Mouse (Mus musculus): ENCODE results near the gene Apol9b. TPM values are rescaled to one million over a fixed set of nuclear protein-coding genes. Genes with fewer than 3 reads are reported as not detected.

The Apol9b gene
- polyA plus RNA-seq, 1 experiment from 2014 or later = not detected

- H3K9me3 ChIP-seq = no peaks in the 10 kb centered on the region
- H3K4me2 ChIP-seq = no peak overlapping the region
- 51% methylated on average over 11 of the region's 11 CpGs for WGBS
- no peaks in the 10 kb centered on the region for H3K4me1 ChIP-seq
- ATAC-seq (replicated peaks) = no peak
- no peak overlapping the region for H3K4me3 ChIP-seq
- no peaks in the 10 kb centered on the region for H3K36me3 ChIP-seq (replicated peaks)
- H3K27me3 ChIP-seq (replicated peaks) = no peaks in the 10 kb centered on the region
- no peak overlapping the region for H3K9ac ChIP-seq
- no peak overlapping the region for H3K27ac ChIP-seq
Measured at GRCm38 (mm10) chr15:77752443-77752842, 23.6 kb downstream of the Apol9b start.

GRCm38 (mm10) chr15:77755132-77755531 lies 26.3 kb downstream of the Apol9b start:
- no peak overlapping the region for H3K4me3 ChIP-seq
- no peak overlapping the region for H3K4me2 ChIP-seq
- ATAC-seq (replicated peaks) = no peak
- WGBS = 65% methylated on average over 2 of the region's 2 CpGs
- H3K27ac ChIP-seq = no peak overlapping the region
- H3K36me3 ChIP-seq (replicated peaks) = no peaks in the 10 kb centered on the region
- no peak overlapping the region for H3K9ac ChIP-seq
- H3K4me1 ChIP-seq = no peaks in the 10 kb centered on the region
- H3K9me3 ChIP-seq = no peaks in the 10 kb centered on the region
- no peaks in the 10 kb centered on the region for H3K27me3 ChIP-seq (replicated peaks)

- Histone ChIP-seq H3K9me3 (no peaks in the 10 kb centered on the region), H3K4me3 (no peak overlapping the region), H3K4me1 (no peaks in the 10 kb centered on the region), H3K27me3 (replicated peaks) (no peaks in the 10 kb centered on the region), H3K4me2 (no peak overlapping the region), H3K9ac (no peak overlapping the region), H3K27ac (no peak overlapping the region), H3K36me3 (replicated peaks) (no peaks in the 10 kb centered on the region; the same call in 1 of the 2 replicates)
- WGBS = 67% methylated on average over 2 of the region's 2 CpGs
- ATAC-seq (replicated peaks) = no peak
Measured at GRCm38 (mm10) chr15:77756081-77756480, 27.2 kb downstream of the Apol9b start.

- Histone ChIP-seq H3K27me3 (replicated peaks) (no peaks in the 10 kb centered on the region), H3K9ac (no peak within 1 kb of the TSS), H3K4me2 (no peak within 1 kb of the TSS), H3K4me3 (no peak within 1 kb of the TSS), H3K4me1 (no peaks in the 10 kb centered on the region), H3K9me3 (no peaks in the 10 kb centered on the region), H3K36me3 (replicated peaks) (no peaks in the 10 kb centered on the region; the same call in 1 of the 2 replicates), H3K27ac (no peak within 1 kb of the TSS)
- no peak for ATAC-seq (replicated peaks)
- 10% methylated on average over 9 of the region's 9 CpGs for WGBS
Measured at GRCm38 (mm10) chr15:77756848-77757247, 28.0 kb downstream of the Apol9b start, which contains the start of gene Apol8. Apol8 (minus strand) TSS chr15:77757003.

- no peak for ATAC-seq (replicated peaks)
- H3K4me1 ChIP-seq = no peaks in the 10 kb centered on the region
- no peak overlapping the region for H3K4me2 ChIP-seq
Measured at GRCm38 (mm10) chr15:77757586-77758226, 28.9 kb downstream of the Apol9b start.

DNA sequence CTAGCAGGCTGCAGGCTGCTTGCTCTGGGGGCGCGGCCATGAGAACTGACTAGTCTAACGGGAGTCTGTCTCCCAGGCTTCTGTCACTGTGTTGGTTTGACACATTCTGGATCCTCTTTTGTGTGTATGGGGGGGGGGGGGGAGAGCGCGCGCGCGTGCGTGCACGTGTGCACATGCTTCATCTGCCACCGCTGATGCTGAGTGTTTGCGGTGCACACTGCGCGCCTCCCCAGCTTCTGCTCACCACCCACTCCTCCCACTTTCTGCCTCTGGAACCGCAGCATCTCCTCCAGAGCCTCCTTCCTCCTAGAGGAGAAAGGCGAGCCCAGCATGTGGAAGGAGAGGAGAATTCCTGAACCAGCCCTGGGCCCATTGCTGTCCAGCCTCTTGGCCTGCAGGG lies 31.2 kb downstream of the Apol9b start:
- Histone ChIP-seq H3K27me3 (replicated peaks) (no peaks in the 10 kb centered on the region), H3K9ac (no peak overlapping the region), H3K36me3 (replicated peaks) (peaks cover 6% of the 10 kb centered on the region; the same call in 1 of the 2 replicates), H3K4me3 (no peak overlapping the region), H3K27ac (no peak overlapping the region), H3K9me3 (no peaks in the 10 kb centered on the region), H3K4me1 (no peaks in the 10 kb centered on the region), H3K4me2 (no peak overlapping the region)
- WGBS = 95% methylated on average over 16 of the region's 16 CpGs
- ATAC-seq (replicated peaks) = no peak

More at GRCm38 (mm10) chr15:77757586-77758226, 28.9 kb downstream of the Apol9b start:
- H3K9ac ChIP-seq = no peak overlapping the region
- H3K9me3 ChIP-seq = no peaks in the 10 kb centered on the region
- no peak overlapping the region for H3K27ac ChIP-seq
- no peaks in the 10 kb centered on the region for H3K27me3 ChIP-seq (replicated peaks)
- H3K4me3 ChIP-seq = no peak overlapping the region
- WGBS = 86% methylated on average over 4 of the region's 4 CpGs
- H3K36me3 ChIP-seq (replicated peaks) = peaks cover 5% of the 10 kb centered on the region; the same call in 1 of the 2 replicates

DNA sequence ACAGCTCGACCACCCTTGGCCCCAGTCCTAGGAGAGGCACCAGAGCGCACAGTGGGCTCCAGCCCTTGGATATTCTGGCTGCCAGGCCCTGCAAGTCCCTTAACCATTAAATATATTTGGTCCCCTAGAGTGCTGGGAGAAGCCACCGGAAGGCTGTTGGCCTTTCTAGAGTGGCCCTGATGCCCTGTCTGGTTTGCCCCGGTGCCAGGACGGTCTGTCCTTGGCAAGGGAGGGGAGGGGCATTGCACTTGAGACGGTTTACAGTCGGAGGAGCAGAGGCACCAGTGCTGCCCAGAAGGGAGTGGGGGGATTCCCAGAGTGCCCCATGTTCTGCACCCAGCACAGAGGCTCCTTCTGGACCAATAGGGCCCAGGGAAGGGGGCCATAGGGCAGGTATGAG lies 32.2 kb downstream of the Apol9b start:
- Histone ChIP-seq H3K4me3 (no peak overlapping the region), H3K36me3 (replicated peaks) (peaks cover 13% of the 10 kb centered on the region; the same call in 1 of the 2 replicates)
- ATAC-seq (replicated peaks) = no peak

DNA sequence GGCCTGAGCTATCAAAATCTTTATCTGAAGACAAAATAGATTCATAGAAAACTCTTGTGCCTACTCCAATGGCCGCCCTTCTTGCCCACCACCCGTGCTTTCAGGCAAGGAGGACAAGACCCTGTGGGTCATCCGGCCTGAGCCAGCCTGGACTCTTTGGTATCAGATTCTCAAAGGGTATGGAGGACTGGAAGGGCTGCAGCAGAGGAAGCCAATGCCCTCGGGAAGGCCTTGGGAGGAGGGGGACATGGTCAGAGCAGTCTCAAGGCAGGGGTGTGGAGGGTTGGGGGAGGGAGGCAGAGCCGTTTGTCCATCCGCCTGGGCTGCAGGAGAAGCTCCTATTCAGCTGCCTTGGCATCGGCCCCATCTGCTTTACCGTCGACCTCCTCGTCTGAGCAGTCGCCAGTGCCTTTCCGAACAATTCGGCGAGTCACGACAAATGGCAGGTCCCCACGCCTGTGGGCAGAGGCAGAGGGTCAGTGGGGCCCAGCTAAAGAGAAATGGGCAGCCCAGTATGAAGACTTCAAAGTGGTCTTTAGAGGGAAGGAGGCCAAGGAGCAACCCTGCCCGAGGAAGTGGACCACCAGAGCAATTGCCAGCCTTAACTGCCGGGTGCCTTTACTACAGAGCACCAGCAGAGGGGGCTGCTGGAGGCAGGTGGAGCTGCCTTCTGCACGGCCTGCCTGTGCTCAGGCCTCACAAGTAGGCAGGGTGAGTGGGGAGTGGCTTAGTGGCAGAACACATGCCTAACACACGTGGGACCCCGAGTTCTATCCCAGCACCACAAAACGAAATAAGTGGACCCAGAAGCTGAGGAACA lies 32.9 kb downstream of the Apol9b start:
- 81% methylated on average over 22 of the region's 22 CpGs for WGBS
- H3K27ac ChIP-seq = no peak overlapping the region
- no peaks in the 10 kb centered on the region for H3K27me3 ChIP-seq (replicated peaks)
- no peaks in the 10 kb centered on the region for H3K4me1 ChIP-seq
- H3K4me3 ChIP-seq = no peak overlapping the region
- H3K36me3 ChIP-seq (replicated peaks) = peaks cover 13% of the 10 kb centered on the region; the same call in 1 of the 2 replicates
- H3K9me3 ChIP-seq = no peaks in the 10 kb centered on the region
- no peak overlapping the region for H3K9ac ChIP-seq
- H3K4me2 ChIP-seq = no peak overlapping the region
- no peak for ATAC-seq (replicated peaks)

More for the DNA sequence above, 32.2 kb downstream of the Apol9b start:
- no peak overlapping the region for H3K9ac ChIP-seq
- no peaks in the 10 kb centered on the region for H3K9me3 ChIP-seq
- H3K27me3 ChIP-seq (replicated peaks) = no peaks in the 10 kb centered on the region
- WGBS = 96% methylated on average over 7 of the region's 7 CpGs
- no peaks in the 10 kb centered on the region for H3K4me1 ChIP-seq
- no peak overlapping the region for H3K27ac ChIP-seq
- no peak overlapping the region for H3K4me2 ChIP-seq

DNA sequence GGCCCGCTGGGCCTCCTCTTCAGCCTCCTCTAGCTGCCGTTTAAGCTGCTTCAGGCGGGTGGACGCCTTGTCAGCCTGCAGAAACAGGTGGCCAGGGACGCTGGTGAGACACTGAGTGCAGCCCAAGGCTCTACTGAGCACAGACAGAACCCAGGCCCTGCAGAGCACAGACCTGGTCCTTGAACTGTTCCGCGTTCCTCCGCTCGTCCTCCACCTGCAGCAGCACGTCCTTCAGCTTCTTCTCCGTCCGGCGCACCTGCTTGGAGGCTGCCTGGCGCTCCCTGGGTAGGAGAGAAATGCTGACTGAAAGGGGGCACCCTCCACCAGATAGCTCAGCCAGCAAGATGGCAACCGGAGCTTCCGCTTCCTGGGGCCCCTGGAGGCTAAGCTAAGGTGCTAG lies 34.2 kb downstream of the Apol9b start:
- Histone ChIP-seq H3K9ac (no peak overlapping the region), H3K36me3 (replicated peaks) (peaks cover 18% of the 10 kb centered on the region)

GRCm38 (mm10) chr15:77763702-77764101 lies 34.9 kb downstream of the Apol9b start:
- no peak overlapping the region for H3K27ac ChIP-seq
- no peak for ATAC-seq (replicated peaks)
- no peaks in the 10 kb centered on the region for H3K27me3 ChIP-seq (replicated peaks)
- no peak overlapping the region for H3K4me2 ChIP-seq
- no peaks in the 10 kb centered on the region for H3K9me3 ChIP-seq
- H3K36me3 ChIP-seq (replicated peaks) = peaks cover 23% of the 10 kb centered on the region
- no peak overlapping the region for H3K9ac ChIP-seq
- H3K4me1 ChIP-seq = no peaks in the 10 kb centered on the region
- WGBS = 93% methylated on average over 11 of the region's 11 CpGs
- no peak overlapping the region for H3K4me3 ChIP-seq

More for the DNA sequence above, 34.2 kb downstream of the Apol9b start:
- Histone ChIP-seq H3K4me2 (no peak overlapping the region), H3K27me3 (replicated peaks) (no peaks in the 10 kb centered on the region), H3K27ac (no peak overlapping the region), H3K4me3 (no peak overlapping the region), H3K9me3 (no peaks in the 10 kb centered on the region), H3K4me1 (no peaks in the 10 kb centered on the region)
- WGBS = 92% methylated on average over 16 of the region's 16 CpGs
- no peak for ATAC-seq (replicated peaks)

DNA sequence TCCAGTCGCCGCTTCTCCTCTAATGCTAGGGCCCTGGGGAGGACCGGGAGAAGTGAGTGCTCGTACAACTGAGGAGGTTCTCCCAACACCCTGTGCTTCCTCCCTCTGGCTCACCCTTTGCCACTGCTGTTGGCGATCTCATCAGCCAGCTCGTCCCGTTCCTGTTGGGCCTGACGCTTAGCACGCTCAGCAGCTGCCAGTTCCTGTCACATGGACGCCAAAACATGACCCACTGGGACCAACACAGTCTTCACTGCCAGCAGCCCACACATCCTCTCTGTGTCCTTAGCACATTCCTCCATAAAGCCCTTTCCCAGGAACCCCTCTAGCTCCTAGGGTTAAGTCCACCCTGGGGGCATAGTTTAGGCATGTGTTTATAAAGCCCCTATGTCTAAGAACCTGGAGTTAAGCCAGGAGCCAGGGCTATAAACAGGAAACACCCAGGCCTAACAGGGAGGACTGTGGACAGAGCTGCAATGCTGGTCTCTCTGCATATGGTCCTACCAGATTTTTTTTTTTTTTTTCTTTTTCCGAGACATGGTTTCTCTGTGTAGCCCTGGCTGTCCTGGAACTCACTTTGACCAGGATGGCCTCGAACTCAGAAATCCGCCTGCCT lies 35.7 kb downstream of the Apol9b start:
- no peaks in the 10 kb centered on the region for H3K4me1 ChIP-seq
- H3K36me3 ChIP-seq (replicated peaks) = peaks cover 30% of the 10 kb centered on the region
- H3K9ac ChIP-seq = no peak overlapping the region
- H3K27me3 ChIP-seq (replicated peaks) = no peaks in the 10 kb centered on the region
- no peak for ATAC-seq (replicated peaks)
- 81% methylated on average over 13 of the region's 13 CpGs for WGBS
- no peak overlapping the region for H3K4me3 ChIP-seq
- no peak overlapping the region for H3K27ac ChIP-seq
- no peaks in the 10 kb centered on the region for H3K9me3 ChIP-seq
- H3K4me2 ChIP-seq = no peak overlapping the region

DNA sequence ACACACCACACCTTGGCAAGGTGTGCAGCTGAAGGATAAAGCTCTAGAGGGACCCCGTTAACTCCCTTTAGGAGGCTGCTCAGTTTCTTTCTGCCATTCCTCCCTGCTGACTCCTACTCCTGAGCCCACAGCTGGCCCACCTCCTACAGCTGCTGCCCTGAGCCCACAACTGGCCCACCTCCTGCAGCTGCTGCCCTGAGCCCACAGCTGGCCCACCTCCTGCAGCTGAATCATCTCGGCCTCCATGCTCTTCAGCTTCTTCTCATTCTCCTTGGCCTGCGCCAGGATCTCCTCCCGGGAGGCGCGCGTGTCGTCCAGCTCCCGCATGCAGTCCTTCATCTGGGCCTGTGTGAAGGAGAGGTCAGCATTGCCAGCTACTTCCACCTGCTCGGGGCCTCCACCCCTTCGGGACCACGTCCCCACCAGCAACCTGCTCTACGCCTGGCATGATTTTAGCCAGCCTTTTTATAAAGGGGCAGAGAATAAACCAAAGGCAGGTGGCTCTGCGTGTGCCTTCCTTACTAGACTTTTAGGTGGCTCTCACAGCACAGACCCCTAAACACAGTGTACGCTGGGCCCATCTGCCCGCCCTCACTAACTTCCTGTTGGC lies 36.8 kb downstream of the Apol9b start:
- Histone ChIP-seq H3K4me3 (no peak overlapping the region), H3K27me3 (replicated peaks) (no peaks in the 10 kb centered on the region), H3K9ac (no peak overlapping the region), H3K9me3 (no peaks in the 10 kb centered on the region), H3K27ac (no peak overlapping the region), H3K4me1 (no peaks in the 10 kb centered on the region), H3K36me3 (replicated peaks) (peaks cover 40% of the 10 kb centered on the region), H3K4me2 (no peak overlapping the region)
- ATAC-seq (replicated peaks) = no peak
- WGBS = 95% methylated on average over 16 of the region's 16 CpGs

All from midbrain, embryonic 15.5 days (tissue).